Mouse (Mus musculus) forebrain, embryonic 11.5 days (tissue): ENCODE data around the gene Gga1. TPM values are rescaled to one million over a fixed set of nuclear protein-coding genes. Genes with fewer than 3 reads are reported as not detected.

Experiments
- ATAC-seq: fragments of 200-750 bp; cut with Nextera tagmentation; replicated peaks from 2 replicates; pipeline ENCODE4 v1.8.0; 2017; ENCODE audit warnings: moderate TSS enrichment; ENCODE audit not compliant: low FRiP score
- DNase-seq: peaks from one replicate; pipeline ENCODE4 v3.0.0-alpha.2; 2017; ENCODE audit warnings: low spot score
- H3K27ac ChIP-seq: fragments of 300-500 bp; sonication (generic); 2 replicates; pipeline ENCODE4 v1.5.1; 2014; ENCODE audit warnings: low read depth, low read length
- H3K27me3 ChIP-seq: fragments of 300-500 bp; sonication (generic); 2 replicates; pipeline ENCODE4 v1.6.1; 2014; ENCODE audit warnings: mild to moderate bottlenecking, low read length, mixed read lengths; ENCODE audit not compliant: control insufficient read depth, insufficient read depth
- H3K36me3 ChIP-seq: fragments of 300-500 bp; sonication (generic); 2 replicates; pipeline ENCODE4 v1.6.1; 2014; ENCODE audit warnings: mild to moderate bottlenecking, low read length, moderate library complexity, mixed read lengths; ENCODE audit not compliant: control insufficient read depth, insufficient read depth
- H3K4me1 ChIP-seq: fragments of 300-500 bp; sonication (generic); replicated peaks from 2 replicates; pipeline ENCODE4 v1.6.1; 2014; ENCODE audit warnings: low read length, mixed read lengths; ENCODE audit not compliant: control insufficient read depth, insufficient read depth
- H3K4me2 ChIP-seq: fragments of 300-500 bp; sonication (generic); 2 replicates; pipeline ENCODE4 v1.6.1; 2014; ENCODE audit warnings: low read depth, mild to moderate bottlenecking, low read length, moderate library complexity, mixed read lengths; ENCODE audit not compliant: severe bottlenecking
- H3K4me3 ChIP-seq: fragments of 300-500 bp; sonication (generic); 2 replicates; pipeline ENCODE4 v1.5.1; 2014; ENCODE audit warnings: low read depth, low read length
- H3K9ac ChIP-seq: fragments of 300-500 bp; sonication (generic); 2 replicates; pipeline ENCODE4 v1.6.1; 2014; ENCODE audit warnings: low read length
- H3K9me3 ChIP-seq: fragments of 300-500 bp; sonication (generic); 2 replicates; pipeline ENCODE4 v1.6.1; 2016; ENCODE audit warnings: low read length, mixed read lengths; ENCODE audit not compliant: control insufficient read depth
- WGBS: fragments of 180-500 bp; shearing (Covaris S2); extraction: QIAGEN DNeasy Blood & Tissue Kit; methylation state at CpG from one replicate; pipeline ENCODE4 v1.1.7; 2014; 5-methylcytosine and 5-hydroxymethylcytosine counted together
- polyA plus RNA-seq: library from polyadenylated mRNA; unstranded; fragments of >200 nt; fragmentation: Nextera tagmentation; extraction: Ambion mirVana; gene quantifications from 2 replicates; pipeline ENCODE4 v1.2.1, GENCODE M21; 2014

Gga1 gene
- polyA plus RNA-seq, 1 experiment from 2014 or later: 47.8 TPM

GRCm38 (mm10) chr15:78901422-78901789, 24.4 kb downstream of the Gga1 start:
- WGBS: 31% methylated on average over 8 of the region's 8 CpGs
- peaks cover 4% of the 10 kb centered on the region; the same call in 1 of the 2 replicates for H3K27me3 ChIP-seq

GRCm38 (mm10) chr15:78903243-78903642, 26.3 kb downstream of the Gga1 start:
- Histone ChIP-seq H3K4me2 (no peak overlapping the region), H3K36me3 (no peaks in the 10 kb centered on the region), H3K9me3 (no peaks in the 10 kb centered on the region), H3K9ac (no peak overlapping the region), H3K27ac (no peak overlapping the region), H3K27me3 (peaks cover 4% of the 10 kb centered on the region; the same call in 1 of the 2 replicates), H3K4me1 (peaks cover 13% of the 10 kb centered on the region; the same call in 1 of the 2 replicates), H3K4me3 (no peak overlapping the region)
- 10% methylated on average over 2 of the region's 2 CpGs for WGBS
- ATAC-seq: peak; percentile 25; the same call in 1 of the 2 replicates
- DNase-seq: peak; percentile 89

More at GRCm38 (mm10) chr15:78901422-78901789, 24.4 kb downstream of the Gga1 start:
- Histone ChIP-seq H3K4me3 (no peak overlapping the region), H3K4me2 (no peak overlapping the region), H3K9ac (no peak overlapping the region), H3K27ac (no peak overlapping the region), H3K36me3 (no peaks in the 10 kb centered on the region), H3K9me3 (no peaks in the 10 kb centered on the region), H3K4me1 (peaks cover 13% of the 10 kb centered on the region; the same call in 1 of the 2 replicates)
- DNase-seq: no peak
- ATAC-seq: no peak

- H3K4me3 ChIP-seq: no peak overlapping the region
- H3K27me3 ChIP-seq: no peaks in the 10 kb centered on the region
- H3K9ac ChIP-seq: no peak overlapping the region
- no peaks in the 10 kb centered on the region for H3K36me3 ChIP-seq
- DNase-seq (no peak), ATAC-seq (no peak)
- no peak overlapping the region for H3K27ac ChIP-seq
- H3K4me2 ChIP-seq: no peak overlapping the region
- H3K9me3 ChIP-seq: no peaks in the 10 kb centered on the region
- peaks cover 3% of the 10 kb centered on the region; the same call in 1 of the 2 replicates for H3K4me1 ChIP-seq
- 85% methylated on average over 7 of the region's 7 CpGs for WGBS
Measured at GRCm38 (mm10) chr15:78908399-78908798, 31.4 kb downstream of the Gga1 start.

DNA sequence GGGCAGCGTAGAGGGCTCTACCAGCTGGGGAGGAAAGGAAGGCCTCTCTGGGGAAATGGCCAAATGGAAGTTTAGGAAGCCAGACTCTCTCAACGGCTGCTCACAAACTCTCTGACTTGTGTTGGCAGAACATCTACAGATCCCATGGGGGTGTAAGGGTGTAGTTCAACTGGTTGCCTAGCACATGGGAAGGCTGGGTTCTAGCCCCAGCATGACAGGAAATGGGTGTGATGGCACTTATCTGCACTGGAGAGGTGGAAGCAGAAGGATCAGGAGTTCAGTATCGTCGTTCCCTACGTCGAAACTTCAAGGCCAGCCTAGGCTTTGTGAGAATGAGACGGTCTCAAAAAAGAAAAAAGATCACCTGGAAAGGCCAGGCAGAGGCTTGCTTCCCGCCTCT, 32.0 kb downstream of the Gga1 start:
- Histone ChIP-seq H3K4me3 (no peak overlapping the region), H3K9me3 (no peaks in the 10 kb centered on the region), H3K4me2 (no peak overlapping the region), H3K36me3 (no peaks in the 10 kb centered on the region), H3K4me1 (peaks cover 3% of the 10 kb centered on the region; the same call in 1 of the 2 replicates), H3K27ac (no peak overlapping the region), H3K27me3 (no peaks in the 10 kb centered on the region), H3K9ac (no peak overlapping the region)
- ATAC-seq: no peak
- WGBS: 94% methylated on average over 8 of the region's 8 CpGs
- DNase-seq: no peak

DNA sequence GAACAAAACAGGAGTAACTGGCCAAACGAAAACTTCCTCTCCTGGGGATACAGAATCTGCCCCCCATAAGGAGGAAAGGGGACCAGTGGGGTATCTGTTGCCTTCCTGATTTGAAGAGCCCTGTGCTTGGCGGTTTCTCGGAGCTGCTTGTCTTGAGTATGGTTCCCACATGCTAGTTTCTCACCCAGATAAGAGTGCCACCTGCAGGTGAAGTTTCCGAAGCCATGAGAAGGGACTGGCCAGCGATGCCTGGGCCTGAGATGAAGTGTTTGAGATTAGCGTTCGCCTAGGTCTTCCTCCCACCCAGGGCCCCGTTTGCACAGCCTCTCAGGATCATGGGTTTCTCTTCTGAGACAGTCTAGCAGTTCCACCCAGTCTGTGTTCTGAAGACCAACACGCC, 35.0 kb downstream of the Gga1 start:
- Histone ChIP-seq H3K27ac (no peak overlapping the region), H3K36me3 (no peaks in the 10 kb centered on the region), H3K9me3 (no peaks in the 10 kb centered on the region), H3K4me2 (no peak overlapping the region), H3K4me3 (no peak overlapping the region), H3K27me3 (no peaks in the 10 kb centered on the region), H3K9ac (no peak overlapping the region), H3K4me1 (peaks cover 14% of the 10 kb centered on the region)
- no peak for DNase-seq
- WGBS: 26% methylated on average over 9 of the region's 9 CpGs
- no peak for ATAC-seq

GRCm38 (mm10) chr15:78913632-78914090, 36.7 kb downstream of the Gga1 start, which contains the start of gene Pdxp:
TSS of gene Pdxp (plus strand) at chr15:78913919.
- Histone ChIP-seq H3K4me2 (peak within 1 kb of the TSS; percentile 94), H3K27ac (peak within 1 kb of the TSS; percentile 89), H3K4me3 (peak within 1 kb of the TSS; percentile 71), H3K27me3 (no peaks in the 10 kb centered on the region), H3K9me3 (no peaks in the 10 kb centered on the region), H3K36me3 (no peaks in the 10 kb centered on the region; the same call in 1 of the 2 replicates), H3K9ac (peak within 1 kb of the TSS; percentile 85), H3K4me1 (peaks cover 14% of the 10 kb centered on the region)
- DNase-seq (peak; percentile 99), ATAC-seq (peak; percentile 94)
- under 1% methylated on average over 51 of the region's 51 CpGs for WGBS

- ATAC-seq: peak; percentile 62
- DNase-seq: no peak
- Histone ChIP-seq H3K27ac (peak overlapping the region; percentile 89), H3K4me3 (peak overlapping the region; percentile 71), H3K27me3 (no peaks in the 10 kb centered on the region), H3K4me2 (peak overlapping the region; percentile 94), H3K36me3 (no peaks in the 10 kb centered on the region; the same call in 1 of the 2 replicates), H3K9me3 (no peaks in the 10 kb centered on the region), H3K4me1 (peaks cover 14% of the 10 kb centered on the region), H3K9ac (peak overlapping the region; percentile 85)
- under 1% methylated on average over 82 of the region's 87 CpGs for WGBS
Measured at GRCm38 (mm10) chr15:78914091-78914822, 37.3 kb downstream of the Gga1 start.

- peaks cover 14% of the 10 kb centered on the region for H3K4me1 ChIP-seq
- peak overlapping the region; percentile 71 for H3K4me3 ChIP-seq
- no peak overlapping the region for H3K27ac ChIP-seq
- H3K9me3 ChIP-seq: no peaks in the 10 kb centered on the region
- H3K9ac ChIP-seq: peak overlapping the region; percentile 85
- H3K27me3 ChIP-seq: no peaks in the 10 kb centered on the region
- no peaks in the 10 kb centered on the region; the same call in 1 of the 2 replicates for H3K36me3 ChIP-seq
- no peak for DNase-seq
- no peak for ATAC-seq
- 52% methylated on average over 8 of the region's 8 CpGs for WGBS
- H3K4me2 ChIP-seq: peak overlapping the region; percentile 94
Measured at GRCm38 (mm10) chr15:78914823-78915659, 38.1 kb downstream of the Gga1 start.
